8 mouse cellular contexts compared by ENCODE assay signal in the genomic region with DNA sequence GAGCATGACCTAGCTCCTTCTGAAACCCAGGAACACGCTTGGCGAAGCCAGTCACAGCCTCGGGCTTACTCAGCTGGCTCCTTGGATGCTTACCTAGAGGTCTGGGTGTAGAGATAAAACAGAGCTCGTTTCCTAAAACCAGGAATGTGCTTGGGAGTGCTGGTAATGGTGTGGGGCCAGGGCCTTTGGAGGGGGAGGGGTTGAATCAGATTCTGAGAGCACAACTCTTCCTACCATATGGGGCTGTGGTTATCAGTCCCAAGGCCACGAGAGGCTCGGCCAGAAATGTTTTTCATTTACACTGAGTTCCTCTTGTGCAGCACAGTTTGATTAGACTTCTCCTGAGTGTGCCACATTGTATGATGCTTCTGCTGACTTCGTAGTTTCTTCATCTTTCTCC.
A peak's percentile ranks its signal among the peaks of the same experiment; 100 is the strongest.
DNase-seq lines count a peak whose midpoint lies in the region; ATAC-seq and TF ChIP-seq lines count a peak whose summit lies in the region.

No protein-coding gene starts in this region.

- H3K36me3 ChIP-seq in kidney, postnatal 0 days (ENCODE audit: insufficient read depth, low read length): no peaks in the 10 kb centered on the region
- no peaks in the 10 kb centered on the region for H3K36me3 ChIP-seq in hindbrain, embryonic 10.5 days
- H3K36me3 ChIP-seq in macrophage (ENCODE audit: inconsistent target): no peaks in the 10 kb centered on the region

- no peaks in the 10 kb centered on the region for H3K4me1 ChIP-seq in kidney, postnatal 0 days (replicated peaks; ENCODE audit: insufficient read depth, low read length)
- H3K4me1 ChIP-seq in hindbrain, embryonic 10.5 days (replicated peaks): peaks cover 8% of the 10 kb centered on the region; the same call in 1 of the 2 replicates

- no peaks in the 10 kb centered on the region for H3K79me2 ChIP-seq in macrophage (ENCODE audit: inconsistent target)

- no peak for DNase-seq in kidney, postnatal 0 days (ENCODE audit: low spot score)
- no peak for DNase-seq in kidney, postnatal 10 days
- DNase-seq in ES-CJ7 (ENCODE audit: low read depth, low spot score): peak; percentile 21
- peak; percentile 74 for DNase-seq in cerebellum, adult 9-10 months
- DNase-seq in hindbrain, embryonic 10.5 days (ENCODE audit: low spot score): no peak
- DNase-seq in urinary bladder, postnatal 10 days (ENCODE audit: low spot score): no peak
- DNase-seq in spleen, adult 12 weeks (ENCODE audit: low spot score): no peak

- peak overlapping the region; percentile 58; the same call in 1 of the 2 replicates for H3K4me3 ChIP-seq in kidney, postnatal 0 days (replicated peaks; ENCODE audit: low read depth, low read length)
- peak overlapping the region; percentile 71 for H3K4me3 ChIP-seq in hindbrain, embryonic 10.5 days
- H3K4me3 ChIP-seq in macrophage (ENCODE audit: inconsistent target): peak overlapping the region; percentile 71

- TF ChIP-seq CTCF in kidney, postnatal 0 days (IDR thresholded peaks at IDR 0.05; ENCODE audit: low read depth): no peak

- ATAC-seq in kidney, postnatal 0 days (replicated peaks; ENCODE audit: low FRiP score, low read depth): no peak

- peak overlapping the region; percentile 56 for H3K4me2 ChIP-seq in kidney, postnatal 0 days (ENCODE audit: low read length)

- H3K27ac ChIP-seq in kidney, postnatal 0 days: no peak overlapping the region
- H3K27ac ChIP-seq in hindbrain, embryonic 10.5 days: peak overlapping the region; percentile 96
- no peak overlapping the region for H3K27ac ChIP-seq in macrophage

- H3K9me3 ChIP-seq in kidney, postnatal 0 days (replicated peaks; ENCODE audit: low read length): no peaks in the 10 kb centered on the region
- H3K9me3 ChIP-seq in hindbrain, embryonic 10.5 days: peaks cover 25% of the 10 kb centered on the region

- 94% methylated on average over 7 of the region's 7 CpGs for WGBS in kidney, postnatal 0 days
- WGBS in hindbrain, embryonic 10.5 days: 91% methylated on average over 7 of the region's 7 CpGs
- WGBS in macrophage (ENCODE audit: missing documents): 79% methylated on average over 7 of the region's 7 CpGs

- no peaks in the 10 kb centered on the region for H3K27me3 ChIP-seq in kidney, postnatal 0 days (ENCODE audit: insufficient read depth, low read length)
- H3K27me3 ChIP-seq in hindbrain, embryonic 10.5 days (ENCODE audit: insufficient read depth, poor library complexity, severe bottlenecking): no peaks in the 10 kb centered on the region

- no peak overlapping the region for H3K9ac ChIP-seq in kidney, postnatal 0 days (ENCODE audit: low read depth, low read length)

Comparison
In these comparisons a context has a peak if more than half of its experiments do, and no peak if none do; other contexts are left out.
1. DNase-seq: peak in ES-CJ7 (single experiment) and cerebellum, adult 9-10 months (single experiment); none in kidney, postnatal 0 days (single experiment), kidney, postnatal 10 days (single experiment), hindbrain, embryonic 10.5 days (single experiment), urinary bladder, postnatal 10 days (single experiment) and spleen, adult 12 weeks (single experiment).
2. Peak in every context shown above with its lines, with median percentiles within 50 percentile points of each other: H3K4me3 ChIP-seq.